Mouse (Mus musculus): ENCODE measurements around the gene Znfx1. TPM values are rescaled to one million over a fixed set of nuclear protein-coding genes. Genes with fewer than 3 reads are reported as not detected.

The Znfx1 gene
- total RNA-seq, 2 experiments from 2014 or later: 42.7 to 49.1 TPM

DNA sequence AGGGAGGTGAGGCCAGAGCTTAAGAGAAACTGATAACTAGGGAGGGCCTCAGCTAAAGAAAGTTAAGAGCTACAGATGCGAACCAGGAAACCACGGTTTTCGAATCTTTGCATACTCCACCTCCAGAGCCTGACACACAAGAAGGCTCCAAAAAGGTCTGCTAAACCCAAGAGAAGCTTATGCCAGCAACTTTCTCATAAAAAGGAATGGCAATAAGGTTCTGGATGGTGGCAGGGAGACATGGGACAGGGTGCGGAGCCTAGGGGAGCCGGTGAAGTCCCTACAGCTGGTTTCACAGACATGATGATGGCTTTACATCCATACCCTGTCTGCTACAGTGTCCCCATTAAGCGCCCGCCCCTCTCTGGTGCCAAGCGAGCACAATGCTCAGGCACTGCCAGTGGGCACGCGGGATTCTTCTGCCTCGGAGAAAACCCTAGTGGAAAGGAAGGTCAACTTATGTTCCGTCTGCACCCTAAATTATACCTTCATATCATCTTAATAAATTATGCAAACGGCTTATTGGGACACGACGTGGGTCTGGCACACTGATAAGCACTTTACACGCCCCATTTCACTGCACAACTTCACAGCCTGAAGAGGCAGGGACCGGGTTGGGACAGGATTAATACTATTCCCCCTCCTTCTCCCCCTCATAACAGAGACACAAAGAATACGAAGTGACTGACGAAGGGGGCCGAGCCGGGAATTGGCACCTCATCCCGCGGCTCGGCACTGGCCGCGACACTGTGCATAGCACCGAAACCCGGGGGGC, 67.6 kb downstream of the Znfx1 start:
- peak in 1 of 2 experiments; percentile 23 for DNase-seq

- DNase-seq: no peak
Observed at GRCm38 (mm10) chr2:166991945-166992344, 70.9 kb downstream of the Znfx1 start.

- no peak for DNase-seq
Observed at GRCm38 (mm10) chr2:166990861-166991260, 72.0 kb downstream of the Znfx1 start.

Other genes starting within 250 kb of the Znfx1 start
- 10 to 100 TPM; 53.1 to 54.8 TPM for gene Cse1l, start 157.0 kb downstream of the Znfx1 start, total RNA-seq (2021)
- 10 to 100 TPM; 59.0 to 67.2 TPM for gene Stau1, start 66.7 kb downstream of the Znfx1 start, total RNA-seq (2021)
- gene Ddx27, start 47.8 kb downstream of the Znfx1 start, total RNA-seq (2021): 10 to 100 TPM; 28.6 to 34.2 TPM
- gene Kcnb1, start 127.1 kb upstream of the Znfx1 start, total RNA-seq (2021): 100 to 1,000 TPM in 1 of 2 experiments, 10 to 100 TPM in 1; 94.3 to 107 TPM
- gene Ptgis, start 177.6 kb upstream of the Znfx1 start, total RNA-seq (2021): 1 to 10 TPM in 1 of 2 experiments, under 1 TPM in 1; 0.52 to 1.1 TPM